Mouse (Mus musculus): Measurements from ENCODE around the gene Abhd14b. TPM values are rescaled to one million over a fixed set of nuclear protein-coding genes. Genes with fewer than 3 reads are reported as not detected.

Gene Abhd14b
- polyA plus RNA-seq, 2 experiments = 17.3 to 24.9 TPM

DNA sequence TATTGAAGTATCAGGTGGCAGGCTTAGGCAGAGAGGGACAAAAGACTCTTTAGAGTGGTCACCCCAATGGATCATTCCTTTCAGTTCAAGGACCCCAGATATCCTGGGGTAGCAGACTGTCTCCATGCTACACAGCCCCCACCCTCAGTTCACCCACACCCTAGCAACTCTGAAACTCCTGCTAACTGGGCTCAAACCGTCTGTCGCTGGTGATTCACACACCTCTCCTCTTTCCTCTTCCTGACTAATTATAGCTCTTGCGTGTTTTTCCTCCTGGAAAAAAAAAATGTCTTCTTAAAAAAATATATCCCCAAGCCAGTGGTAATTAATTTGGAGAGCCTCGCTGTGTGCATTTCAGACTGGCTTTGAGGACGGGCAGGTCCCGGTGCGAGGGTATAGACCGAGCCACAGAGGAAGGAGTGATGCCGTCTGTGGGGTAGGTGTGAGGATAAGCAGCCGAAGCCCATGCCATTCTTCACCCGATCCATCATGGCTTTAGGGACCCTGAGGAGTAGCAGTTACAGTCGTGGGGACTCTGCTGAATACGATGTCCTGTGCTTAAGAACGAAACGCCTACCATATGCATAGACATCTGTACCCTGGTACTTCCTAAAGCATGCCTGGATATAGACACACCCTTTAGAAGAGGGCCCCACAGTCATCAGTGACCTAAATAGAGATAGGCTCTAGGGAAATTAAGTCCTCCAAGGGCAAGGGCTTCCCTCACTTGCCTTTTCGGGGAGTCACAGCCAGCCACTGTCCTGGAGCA lies 44.5 kb upstream of the Abhd14b start:
- Histone ChIP-seq H3K4me2 (ENCODE audit: low read depth) (peak overlapping the region; percentile 31), H3K27ac (peak overlapping the region; percentile 25; the same call in 1 of the 2 replicates), H3K4me3 (ENCODE audit: insufficient read depth in 1 of 2, low read depth in 2 of 2, low read length in 2 of 2) (no peak overlapping the region), H3K9ac (replicated peaks) (no peak overlapping the region; the same call in 1 of the 2 replicates), H3K27me3 (ENCODE audit: control insufficient read depth, insufficient read depth, low read length) (no peaks in the 10 kb centered on the region), H3K36me3 (replicated peaks; ENCODE audit: control insufficient read depth, insufficient read depth, low read depth) (no peaks in the 10 kb centered on the region), H3K9me3 (ENCODE audit: control insufficient read depth, low read length) (no peaks in the 10 kb centered on the region), H3K4me1 (replicated peaks; ENCODE audit: control insufficient read depth in 2 of 2, insufficient read depth in 2 of 2, low read length in 1 of 2) (peaks cover 40 to 53% of the 10 kb centered on the region in 2 experiments)
- 70% methylated on average over 16 of the region's 16 CpGs for WGBS (ENCODE audit: insufficient replicate concordance)
- no peak for ATAC-seq (ENCODE audit: insufficient read depth)
- DNase-seq (ENCODE audit: low read depth in 3 of 3, low spot score in 3 of 3) = no peak
- no peak for TF ChIP-seq CTCF (IDR thresholded peaks at IDR 0.05; ENCODE audit: low read depth)
- TF ChIP-seq EP300 (IDR thresholded peaks at IDR 0.05; ENCODE audit: low read depth) = no peak

DNA sequence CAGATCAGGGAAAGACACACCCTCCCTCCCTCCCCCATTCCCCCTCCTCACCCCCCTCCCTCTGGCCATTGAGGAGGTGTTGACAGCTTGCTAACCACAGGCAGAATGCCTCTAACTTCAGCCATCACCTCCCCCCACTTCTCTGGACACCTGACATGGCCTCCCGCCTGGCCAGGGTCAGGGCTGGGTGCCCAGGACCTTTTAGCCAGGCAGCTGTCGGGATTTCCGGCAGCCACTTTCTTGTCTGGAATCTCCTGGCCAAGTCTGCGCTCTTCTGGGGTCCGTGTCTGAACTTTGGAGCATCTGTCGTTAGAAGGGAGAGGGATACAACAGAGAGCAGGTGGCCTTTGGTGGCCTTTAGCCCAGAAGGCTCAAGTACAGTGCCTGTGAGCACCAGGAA lies 42.0 kb upstream of the Abhd14b start:
- Histone ChIP-seq H3K9ac (replicated peaks) (no peak overlapping the region), H3K9me3 (ENCODE audit: control insufficient read depth, low read length) (no peaks in the 10 kb centered on the region), H3K27me3 (ENCODE audit: control insufficient read depth, insufficient read depth, low read length) (no peaks in the 10 kb centered on the region), H3K27ac (no peak overlapping the region), H3K36me3 (replicated peaks; ENCODE audit: control insufficient read depth, insufficient read depth, low read depth) (no peaks in the 10 kb centered on the region), H3K4me2 (ENCODE audit: low read depth) (no peak overlapping the region), H3K4me1 (replicated peaks; ENCODE audit: control insufficient read depth in 2 of 2, insufficient read depth in 2 of 2, low read length in 1 of 2) (peaks cover 20 to 34% of the 10 kb centered on the region in 2 experiments), H3K4me3 (ENCODE audit: insufficient read depth in 1 of 2, low read depth in 2 of 2, low read length in 2 of 2) (no peak overlapping the region)
- ATAC-seq (ENCODE audit: insufficient read depth) (no peak), DNase-seq (ENCODE audit: low read depth in 3 of 3, low spot score in 3 of 3) (no peak)
- TF ChIP-seq EP300 (IDR thresholded peaks at IDR 0.05; ENCODE audit: low read depth) = no peak
- TF ChIP-seq CTCF (IDR thresholded peaks at IDR 0.05; ENCODE audit: low read depth) = no peak
- WGBS (ENCODE audit: insufficient replicate concordance) = 43% methylated on average over 6 of the region's 6 CpGs

GRCm38 (mm10) chr9:106406443-106407078 lies 40.7 kb upstream of the Abhd14b start:
- WGBS (ENCODE audit: insufficient replicate concordance) = 51% methylated on average over 8 of the region's 8 CpGs
- Histone ChIP-seq H3K27me3 (ENCODE audit: control insufficient read depth, insufficient read depth, low read length) (no peaks in the 10 kb centered on the region), H3K9ac (replicated peaks) (no peak overlapping the region), H3K4me2 (ENCODE audit: low read depth) (no peak overlapping the region), H3K4me3 (ENCODE audit: insufficient read depth in 1 of 2, low read depth in 2 of 2, low read length in 2 of 2) (no peak overlapping the region), H3K9me3 (ENCODE audit: control insufficient read depth, low read length) (no peaks in the 10 kb centered on the region), H3K4me1 (replicated peaks; ENCODE audit: control insufficient read depth in 2 of 2, insufficient read depth in 2 of 2, low read length in 1 of 2) (peaks cover 30 to 40% of the 10 kb centered on the region in 2 experiments), H3K36me3 (replicated peaks; ENCODE audit: control insufficient read depth, insufficient read depth, low read depth) (no peaks in the 10 kb centered on the region), H3K27ac (no peak overlapping the region)
- DNase-seq (ENCODE audit: low read depth in 3 of 3, low spot score in 3 of 3) (no peak), ATAC-seq (ENCODE audit: insufficient read depth) (no peak)
- no peak for TF ChIP-seq EP300 (IDR thresholded peaks at IDR 0.05; ENCODE audit: low read depth)
- no peak for TF ChIP-seq CTCF (IDR thresholded peaks at IDR 0.05; ENCODE audit: low read depth)

DNA sequence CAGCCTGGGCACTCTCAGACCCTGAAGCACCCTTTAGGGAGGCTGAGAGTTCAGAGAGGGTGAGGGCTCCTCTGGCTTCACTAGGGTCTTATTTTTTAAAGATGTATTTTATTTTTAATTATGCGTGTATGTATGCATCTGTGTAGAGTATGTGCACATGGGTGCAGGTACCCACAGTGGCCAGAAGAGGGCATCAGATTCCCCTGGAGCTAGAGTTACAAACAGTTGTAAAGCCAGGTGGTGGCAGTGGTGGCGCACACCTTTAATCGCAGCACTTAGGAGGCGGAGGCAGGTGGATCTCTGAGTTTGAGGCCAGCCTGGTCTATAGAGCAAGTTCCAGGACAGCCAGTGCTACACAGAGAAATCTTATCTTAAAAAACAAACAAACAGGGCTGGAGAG lies 38.2 kb upstream of the Abhd14b start:
- ATAC-seq (ENCODE audit: insufficient read depth) (no peak), DNase-seq (ENCODE audit: low read depth in 3 of 3, low spot score in 3 of 3) (no peak)
- no peak overlapping the region for H3K9ac ChIP-seq (replicated peaks)
- H3K4me1 ChIP-seq (replicated peaks; ENCODE audit: control insufficient read depth in 2 of 2, insufficient read depth in 2 of 2, low read length in 1 of 2) = peaks cover 13 to 30% of the 10 kb centered on the region in 2 experiments
- H3K27me3 ChIP-seq (ENCODE audit: control insufficient read depth, insufficient read depth, low read length) = no peaks in the 10 kb centered on the region
- no peak overlapping the region for H3K4me2 ChIP-seq (ENCODE audit: low read depth)
- H3K27ac ChIP-seq = no peak overlapping the region
- WGBS (ENCODE audit: insufficient replicate concordance) = 92% methylated on average over 4 of the region's 4 CpGs
- TF ChIP-seq CTCF (IDR thresholded peaks at IDR 0.05; ENCODE audit: low read depth) (peak; percentile 55), EP300 (IDR thresholded peaks at IDR 0.05; ENCODE audit: low read depth) (no peak)
- no peaks in the 10 kb centered on the region for H3K9me3 ChIP-seq (ENCODE audit: control insufficient read depth, low read length)
- no peaks in the 10 kb centered on the region for H3K36me3 ChIP-seq (replicated peaks; ENCODE audit: control insufficient read depth, insufficient read depth, low read depth)
- no peak overlapping the region for H3K4me3 ChIP-seq (ENCODE audit: insufficient read depth in 1 of 2, low read depth in 2 of 2, low read length in 2 of 2)

DNA sequence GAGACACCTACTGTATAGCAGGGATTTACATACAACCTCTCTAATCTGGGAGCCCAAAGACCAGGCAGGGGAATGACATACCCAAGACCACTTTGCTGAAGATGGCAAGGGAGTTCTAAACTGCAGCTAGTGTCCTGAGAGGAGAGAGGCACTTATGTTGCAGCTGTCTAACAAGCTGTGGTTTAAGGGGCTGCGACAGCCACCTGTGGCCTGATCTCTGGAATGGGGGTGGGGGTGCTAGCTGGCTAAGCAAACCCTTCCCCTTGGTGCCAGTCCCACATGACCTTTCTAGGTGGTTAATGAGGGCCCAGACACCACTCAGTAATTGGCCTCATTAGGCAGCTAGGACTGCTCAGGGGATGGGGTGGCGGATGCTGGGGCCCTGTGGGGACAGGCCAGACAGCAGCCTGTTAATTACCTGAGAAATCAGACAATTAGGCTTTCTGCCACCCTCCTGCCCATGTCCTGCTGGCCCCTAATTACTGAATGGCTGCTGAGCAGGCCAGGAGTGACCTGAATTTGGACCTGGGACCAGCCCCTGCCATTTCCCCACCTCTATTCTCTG lies 37.1 kb upstream of the Abhd14b start:
- ATAC-seq (ENCODE audit: insufficient read depth) (no peak), DNase-seq (ENCODE audit: low read depth in 3 of 3, low spot score in 3 of 3) (no peak)
- no peaks in the 10 kb centered on the region for H3K36me3 ChIP-seq (replicated peaks; ENCODE audit: control insufficient read depth, insufficient read depth, low read depth)
- WGBS (ENCODE audit: insufficient replicate concordance) = 84% methylated on average over 2 of the region's 2 CpGs
- H3K4me1 ChIP-seq (replicated peaks; ENCODE audit: control insufficient read depth in 2 of 2, insufficient read depth in 2 of 2, low read length in 1 of 2) = peaks cover 13 to 30% of the 10 kb centered on the region in 2 experiments
- no peak overlapping the region for H3K4me2 ChIP-seq (ENCODE audit: low read depth)
- TF ChIP-seq CTCF (IDR thresholded peaks at IDR 0.05; ENCODE audit: low read depth) = no peak
- no peak for TF ChIP-seq EP300 (IDR thresholded peaks at IDR 0.05; ENCODE audit: low read depth)
- no peak overlapping the region for H3K4me3 ChIP-seq (ENCODE audit: insufficient read depth in 1 of 2, low read depth in 2 of 2, low read length in 2 of 2)
- H3K9ac ChIP-seq (replicated peaks) = no peak overlapping the region
- H3K27ac ChIP-seq = no peak overlapping the region
- H3K9me3 ChIP-seq (ENCODE audit: control insufficient read depth, low read length) = no peaks in the 10 kb centered on the region
- no peaks in the 10 kb centered on the region for H3K27me3 ChIP-seq (ENCODE audit: control insufficient read depth, insufficient read depth, low read length)

Measured in liver, embryonic 14.5 days (tissue).